ENCODE assay signal across 24 mouse cellular contexts in the genomic region with DNA sequence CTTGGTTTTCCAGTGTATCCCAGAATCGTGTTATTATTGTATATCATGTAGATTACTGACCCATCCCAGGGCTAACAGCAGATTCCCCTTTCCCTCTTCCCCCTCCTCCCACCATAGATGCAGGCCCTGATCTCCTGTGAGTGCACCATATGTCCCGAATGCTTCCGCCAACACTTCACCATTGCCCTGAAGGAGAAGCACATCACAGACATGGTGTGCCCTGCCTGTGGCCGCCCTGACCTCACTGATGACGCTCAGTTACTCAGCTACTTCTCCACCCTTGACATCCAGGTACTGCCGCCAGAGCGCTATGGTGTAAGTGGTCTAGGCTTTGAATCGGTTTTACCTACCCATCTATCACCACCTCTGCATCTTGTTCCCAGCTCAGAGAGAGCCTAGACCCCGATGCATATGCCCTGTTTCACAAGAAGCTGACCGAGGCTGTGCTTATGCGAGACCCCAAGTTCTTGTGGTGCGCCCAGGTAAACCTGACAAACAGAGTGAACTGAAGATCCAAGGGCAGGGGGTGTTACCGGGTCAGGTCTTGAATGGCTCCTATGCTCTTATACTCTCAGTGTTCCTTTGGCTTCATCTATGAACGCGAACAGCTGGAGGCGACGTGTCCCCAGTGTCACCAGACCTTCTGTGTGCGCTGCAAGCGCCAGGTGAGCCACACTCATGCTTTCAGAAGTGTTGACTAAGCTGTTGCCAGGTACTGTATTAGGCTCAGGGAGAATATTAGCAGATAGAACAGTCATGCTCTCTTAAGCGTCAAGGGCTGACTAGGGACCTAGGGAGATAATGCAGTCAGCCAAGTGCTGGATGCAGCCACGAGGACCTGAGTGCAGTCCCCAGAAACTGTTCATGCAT. TPM values are rescaled to one million over a fixed set of nuclear protein-coding genes. Genes with fewer than 3 reads are reported as not detected.
"Had no signal": no experiment of that assay in that cellular context is flagged by ENCODE, and none has a peak within 500 bp of the region (broad histone marks: within the 10 kb centered on the region; RNA-seq: fewer than 3 reads in every experiment).

No protein-coding gene starts in this region.

- DNase-seq: forebrain, postnatal 0 days; gastrocnemius, postnatal 14 days; gastrocnemius, postnatal 36 days; heart, adult 18-20 months; heart, postnatal 10 days; kidney, adult 11 months; kidney, adult 2 months; kidney, adult 9 months; kidney, postnatal 14 days; kidney, postnatal 36 days; layer of hippocampus, adult 9-11 months; layer of hippocampus, postnatal 36 days; left cerebral cortex, postnatal 4 days had no signal

- H3K27me3 ChIP-seq: heart, embryonic 12.5 days; hindbrain, embryonic 13.5 days; hindbrain, embryonic 15.5 days; kidney, embryonic 15.5 days; limb, embryonic 13.5 days; limb, embryonic 15.5 days; liver, embryonic 12.5 days had no signal

- H3K9ac ChIP-seq: forebrain, postnatal 0 days; heart, embryonic 12.5 days; hindbrain, embryonic 13.5 days; hindbrain, embryonic 15.5 days; kidney, embryonic 15.5 days; limb, embryonic 13.5 days; limb, embryonic 15.5 days; liver, embryonic 12.5 days had no signal

- H3K9me3 ChIP-seq: heart, embryonic 12.5 days; hindbrain, embryonic 13.5 days; hindbrain, embryonic 15.5 days; kidney, embryonic 15.5 days; limb, embryonic 13.5 days; limb, embryonic 15.5 days; liver, embryonic 12.5 days had no signal

- H3K4me2 ChIP-seq: heart, embryonic 12.5 days; hindbrain, embryonic 13.5 days; hindbrain, embryonic 15.5 days; kidney, embryonic 15.5 days; limb, embryonic 13.5 days; limb, embryonic 15.5 days; liver, embryonic 12.5 days had no signal

- H3K4me3 ChIP-seq: heart, embryonic 12.5 days; hindbrain, embryonic 13.5 days; hindbrain, embryonic 15.5 days; kidney, embryonic 15.5 days; limb, embryonic 13.5 days; limb, embryonic 15.5 days; liver, embryonic 12.5 days had no signal

- ATAC-seq: forebrain, postnatal 0 days; hindbrain, postnatal 0 days; liver, embryonic 12.5 days had no signal

- H3K27ac ChIP-seq: hindbrain, embryonic 13.5 days; hindbrain, embryonic 15.5 days; hindbrain, postnatal 0 days; kidney, embryonic 15.5 days; kidney, postnatal 0 days; limb, embryonic 13.5 days; limb, embryonic 15.5 days; liver, embryonic 12.5 days had no signal

RNA-seq across cellular contexts. Expression of gene Rec8, which starts 19.1 kb away (rescaled TPM):
- total RNA-seq: gastrocnemius, adult 18-20 months; gastrocnemius, adult 8-10 months; gastrocnemius, postnatal 36 days had no signal
